Mouse (Mus musculus) monocyte, adult 5-6 weeks (primary cell): ENCODE measurements at regions not wholly inside any gene's neighbourhood (a gene's known extent, or its start where the extent isn't known, plus 50 kb on each side); places are given as distances from the start of the nearest gene placed in this dataset.

Source experiments
- ATAC-seq: fragments of 153-309, 156-312 bp; replicated peaks from 2 replicates; pipeline ENCODE4 v1.8.0; 2017; ENCODE audit warnings: mild to moderate bottlenecking; ENCODE audit not compliant: low TSS enrichment, insufficient number of reproducible peaks, severe bottlenecking, poor library complexity, low FRiP score

GRCm38 (mm10) chr14:25067435-25067834 lies 391.6 kb upstream of the Zmiz1 start:
- ATAC-seq: no peak

DNA sequence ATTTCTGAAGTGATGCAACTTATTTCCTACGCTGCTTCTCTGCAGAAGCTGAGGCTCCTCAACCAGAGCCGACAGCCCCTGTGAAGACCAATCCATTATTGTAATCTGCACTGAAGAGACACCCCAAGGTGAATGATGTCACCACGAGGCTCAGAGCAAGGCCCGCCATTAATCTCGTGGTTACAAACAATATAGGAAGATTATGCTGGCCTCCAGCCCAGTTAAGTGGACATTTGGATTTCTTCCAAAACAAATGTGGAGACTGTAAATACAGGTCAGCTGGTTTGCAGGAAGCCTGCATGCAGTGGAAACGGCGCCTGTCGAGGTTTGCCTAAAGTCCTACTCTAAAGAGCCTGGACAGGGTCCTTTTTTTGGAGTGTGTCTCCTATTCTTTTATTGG lies 390.6 kb upstream of the Zmiz1 start:
- ATAC-seq: no peak

- ATAC-seq: no peak
Observed at GRCm38 (mm10) chr14:25073143-25073542, 385.8 kb upstream of the Zmiz1 start.

DNA sequence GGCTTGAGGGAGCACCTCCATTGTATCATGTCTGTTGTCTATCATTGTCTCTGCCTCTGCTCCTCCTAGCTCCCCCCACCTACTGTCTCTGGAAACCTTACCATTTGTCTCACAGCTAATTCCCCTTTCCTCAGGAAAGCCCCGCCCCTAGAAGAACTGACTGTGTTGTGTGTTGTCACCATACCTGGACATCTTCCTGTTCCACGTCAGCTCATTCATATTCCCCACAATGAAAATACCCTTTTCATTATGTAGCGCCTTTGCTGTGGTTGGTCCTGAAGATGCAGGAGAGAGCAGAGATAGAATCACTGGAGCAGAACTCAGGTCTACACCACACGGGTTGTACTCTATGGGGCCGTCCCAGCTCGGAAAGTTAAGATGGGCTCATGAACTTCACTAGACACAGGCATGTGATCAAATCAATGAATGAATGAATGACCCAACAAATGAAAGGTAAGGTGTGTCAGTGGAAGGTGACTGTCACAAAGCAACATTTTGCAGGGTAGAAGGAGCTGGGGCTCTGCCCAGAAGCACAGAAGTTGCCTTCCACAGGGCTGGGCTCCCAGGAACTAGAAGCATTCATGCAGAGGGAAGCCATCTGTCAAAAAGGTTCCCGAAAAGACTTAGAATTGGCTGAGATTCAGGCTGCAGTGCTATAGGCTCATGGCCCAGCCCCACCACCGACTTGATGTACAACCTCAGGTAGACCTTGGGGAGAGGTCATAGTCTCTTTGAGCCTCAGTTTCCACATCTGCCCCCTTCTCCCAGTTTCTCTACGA lies 384.8 kb upstream of the Zmiz1 start:
- ATAC-seq: no peak

GRCm38 (mm10) chr14:25074891-25075290 lies 384.1 kb upstream of the Zmiz1 start:
- no peak for ATAC-seq

DNA sequence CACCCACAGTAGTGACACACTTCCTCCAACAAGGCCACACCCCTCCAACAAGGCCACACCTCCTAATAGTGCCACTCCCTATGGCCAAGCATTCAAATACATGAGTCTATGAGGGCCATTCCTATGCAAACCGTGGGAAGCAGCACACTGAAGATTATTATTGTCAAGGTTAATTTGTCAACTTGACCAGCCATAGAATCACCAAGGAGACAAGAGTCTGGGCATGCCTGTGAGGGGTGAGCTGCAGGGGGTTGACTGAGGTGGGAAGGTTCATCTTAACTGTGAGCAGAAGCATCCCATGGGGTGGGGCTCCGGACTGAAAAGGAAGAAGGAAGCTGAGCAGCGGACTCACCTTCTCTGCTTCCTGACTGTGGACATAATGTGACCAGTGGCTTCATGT lies 378.6 kb upstream of the Zmiz1 start:
- no peak for ATAC-seq

DNA sequence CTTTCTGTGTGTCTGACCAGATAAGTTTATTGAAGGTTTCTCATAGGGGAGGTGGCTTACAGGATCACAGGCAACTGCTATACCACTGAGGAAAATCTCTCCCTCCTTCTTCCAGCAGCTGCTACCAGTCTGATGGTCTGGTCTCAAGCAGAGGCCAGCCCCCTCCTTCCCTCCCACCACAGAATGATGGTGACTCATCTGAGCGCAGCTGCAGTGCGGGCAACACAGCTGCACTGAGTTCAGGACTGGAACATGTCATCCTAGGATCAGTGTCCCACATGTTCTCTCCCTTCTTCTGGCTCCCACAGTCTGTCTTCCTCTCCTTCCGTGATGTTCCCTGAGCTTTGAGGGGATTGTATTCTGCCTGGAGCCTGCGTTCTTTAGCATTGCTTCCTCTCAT lies 375.1 kb upstream of the Zmiz1 start:
- no peak for ATAC-seq

GRCm38 (mm10) chr14:25096786-25097185 lies 362.2 kb upstream of the Zmiz1 start:
- ATAC-seq: no peak

- ATAC-seq: no peak
Observed at GRCm38 (mm10) chr14:25105391-25105790, 353.6 kb upstream of the Zmiz1 start.

DNA sequence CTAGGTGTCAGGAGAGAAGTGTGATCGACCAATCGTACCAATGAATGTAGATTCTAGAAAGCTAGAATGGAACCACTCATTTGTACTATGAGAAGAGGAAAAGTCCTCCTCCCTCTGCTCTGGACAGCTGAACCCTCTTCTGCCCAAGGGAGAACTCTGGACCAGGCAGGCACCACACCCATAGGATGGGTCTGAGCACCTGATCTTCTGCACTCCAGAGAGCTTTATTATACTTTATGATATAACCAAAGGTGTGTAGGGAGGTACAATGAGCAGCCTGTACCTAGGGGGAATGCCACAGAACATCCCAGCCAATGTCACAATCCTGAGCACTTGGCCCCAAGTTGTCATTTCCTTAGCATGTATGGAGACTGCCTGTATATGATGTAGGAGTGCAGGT lies 352.5 kb upstream of the Zmiz1 start:
- ATAC-seq: no peak

DNA sequence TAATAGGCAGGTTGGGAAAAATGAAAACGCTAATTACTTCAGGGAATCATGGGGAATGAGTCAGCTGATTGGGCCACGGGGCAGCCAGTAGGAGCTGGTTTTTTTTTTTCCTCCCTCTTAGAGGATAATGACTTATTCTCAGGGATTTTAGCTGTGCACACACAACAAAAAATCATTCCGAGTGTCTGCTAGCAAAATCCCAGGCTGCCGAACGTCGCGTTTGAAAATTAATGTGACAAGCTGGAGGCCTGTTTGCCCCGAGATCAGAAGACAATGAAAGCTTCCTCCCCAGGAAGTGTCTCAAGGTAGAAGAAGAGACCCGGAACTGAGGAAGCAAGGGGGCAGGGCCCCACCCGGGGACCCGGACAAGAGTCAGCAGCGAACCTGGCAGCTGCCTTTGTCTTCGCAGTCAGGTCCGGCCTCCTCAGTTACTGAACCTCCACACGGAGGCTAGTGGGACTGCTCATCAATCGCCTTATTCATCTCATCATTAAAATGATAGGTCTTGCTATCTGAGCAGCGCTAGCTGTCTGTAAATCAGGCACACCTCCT lies 350.8 kb upstream of the Zmiz1 start:
- no peak for ATAC-seq

GRCm38 (mm10) chr14:25108701-25109290 lies 350.2 kb upstream of the Zmiz1 start:
- no peak for ATAC-seq

DNA sequence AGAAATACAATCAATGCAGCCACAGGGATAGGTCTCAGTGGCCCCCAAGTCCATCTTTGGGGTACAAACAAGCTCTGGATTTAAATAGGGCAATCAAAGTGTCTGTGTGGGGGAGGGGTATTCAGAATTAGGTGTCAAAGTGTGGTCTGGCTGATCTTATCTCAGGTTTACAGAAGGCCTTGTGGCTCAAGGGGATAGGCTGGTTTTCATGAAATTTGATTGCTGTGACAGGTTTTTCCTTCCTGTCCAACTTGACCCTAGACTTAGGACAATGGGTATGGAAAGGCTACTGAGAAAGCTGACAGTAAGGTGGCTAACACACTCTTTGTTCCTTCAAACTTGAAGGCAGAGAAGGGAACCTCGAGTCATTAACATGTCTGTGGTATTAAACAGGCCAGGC lies 349.3 kb upstream of the Zmiz1 start:
- no peak for ATAC-seq

DNA sequence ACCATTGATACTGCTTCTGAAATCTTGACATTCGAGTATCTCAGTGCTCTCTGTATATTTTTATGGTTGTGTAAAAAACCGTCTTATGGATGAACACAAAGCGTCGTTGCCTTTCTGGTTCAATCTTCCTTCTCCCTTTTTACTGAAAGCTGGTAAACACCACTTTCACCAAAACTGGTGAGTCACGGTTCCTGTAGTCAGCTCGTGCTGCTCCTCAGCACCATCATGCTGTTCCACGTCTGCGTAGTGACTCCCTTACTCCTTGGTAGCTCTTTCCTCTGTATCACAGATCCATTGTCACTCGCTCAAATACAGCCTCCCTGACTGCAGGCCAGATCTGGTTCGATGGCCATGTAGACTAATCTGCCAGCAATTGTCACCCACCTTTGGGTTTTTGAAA lies 346.2 kb upstream of the Zmiz1 start:
- ATAC-seq: no peak

- ATAC-seq: no peak
Observed at GRCm38 (mm10) chr14:25113326-25113725, 345.7 kb upstream of the Zmiz1 start.

DNA sequence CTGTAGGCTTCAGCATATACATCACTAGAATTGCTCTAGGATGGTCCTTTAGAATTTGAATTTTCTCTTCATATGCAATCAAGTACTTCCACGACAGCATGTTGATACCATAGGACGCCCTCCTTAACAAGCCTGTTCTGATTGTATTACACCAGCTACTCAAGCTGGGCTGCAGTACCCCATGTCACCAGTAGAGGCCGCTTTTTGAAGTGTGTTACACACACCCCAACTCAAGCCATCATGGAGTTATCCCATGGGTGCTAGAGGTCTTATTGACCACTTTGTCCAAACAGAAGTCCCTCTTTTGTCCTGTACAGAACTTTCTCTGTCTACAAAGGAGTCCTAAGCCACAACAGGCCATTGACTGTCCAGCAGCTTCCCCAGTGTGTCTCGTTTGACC lies 342.6 kb upstream of the Zmiz1 start:
- peak; percentile 78; the same call in 1 of the 2 replicates for ATAC-seq

DNA sequence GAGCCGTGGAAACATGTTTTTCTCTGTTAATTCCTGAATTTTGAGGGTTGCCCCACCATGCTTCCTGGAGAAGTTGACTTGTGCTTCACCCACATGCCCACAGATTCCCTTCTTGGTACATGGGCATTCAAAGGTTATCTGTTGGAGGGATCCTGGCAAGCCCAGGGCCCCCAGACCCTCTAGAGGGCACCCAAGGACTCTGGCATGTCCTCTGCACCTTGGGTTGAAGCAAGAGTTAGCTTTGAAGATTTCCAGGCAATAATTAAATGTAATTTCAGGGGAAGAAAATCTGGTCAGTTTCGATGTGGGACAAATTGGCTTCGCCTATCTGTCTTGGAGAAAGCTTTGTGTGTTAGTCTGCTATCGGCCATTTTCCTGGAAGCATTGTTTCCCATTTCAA lies 339.0 kb upstream of the Zmiz1 start:
- ATAC-seq: no peak

DNA sequence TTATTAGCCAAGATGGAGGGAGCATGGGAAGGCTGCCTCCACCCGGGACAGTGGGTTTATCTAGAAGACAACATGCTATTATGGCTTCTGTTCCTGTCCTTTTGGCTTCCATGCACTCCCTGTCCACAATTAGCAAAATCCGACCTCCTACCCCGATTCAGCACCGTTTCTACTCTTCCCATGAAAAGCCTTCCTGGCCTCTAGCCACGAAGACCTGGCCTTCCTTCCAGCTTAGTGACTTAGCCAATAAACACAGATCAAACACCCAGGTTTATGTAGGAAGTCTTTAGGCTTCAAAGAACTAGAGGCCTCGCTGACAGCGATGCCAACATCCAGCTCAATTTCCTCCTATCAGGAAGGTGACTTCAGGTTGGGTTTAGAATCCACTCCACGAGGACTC lies 338.5 kb upstream of the Zmiz1 start:
- no peak for ATAC-seq

- no peak for ATAC-seq
Observed at GRCm38 (mm10) chr14:25122971-25123535, 335.9 kb upstream of the Zmiz1 start.
